Mouse (Mus musculus) R1 (cell line): ENCODE results near the gene Naaladl2.

Source experiments
- DNase-seq: peaks from one replicate; pipeline ENCODE4 v3.0.0-alpha.2; 2018; ENCODE audit warnings: low read depth, low spot score

Naaladl2 gene

GRCm38 (mm10) chr3:24942170-24942569 is 201.9 kb downstream of the Naaladl2 start:
- no peak for DNase-seq

DNA sequence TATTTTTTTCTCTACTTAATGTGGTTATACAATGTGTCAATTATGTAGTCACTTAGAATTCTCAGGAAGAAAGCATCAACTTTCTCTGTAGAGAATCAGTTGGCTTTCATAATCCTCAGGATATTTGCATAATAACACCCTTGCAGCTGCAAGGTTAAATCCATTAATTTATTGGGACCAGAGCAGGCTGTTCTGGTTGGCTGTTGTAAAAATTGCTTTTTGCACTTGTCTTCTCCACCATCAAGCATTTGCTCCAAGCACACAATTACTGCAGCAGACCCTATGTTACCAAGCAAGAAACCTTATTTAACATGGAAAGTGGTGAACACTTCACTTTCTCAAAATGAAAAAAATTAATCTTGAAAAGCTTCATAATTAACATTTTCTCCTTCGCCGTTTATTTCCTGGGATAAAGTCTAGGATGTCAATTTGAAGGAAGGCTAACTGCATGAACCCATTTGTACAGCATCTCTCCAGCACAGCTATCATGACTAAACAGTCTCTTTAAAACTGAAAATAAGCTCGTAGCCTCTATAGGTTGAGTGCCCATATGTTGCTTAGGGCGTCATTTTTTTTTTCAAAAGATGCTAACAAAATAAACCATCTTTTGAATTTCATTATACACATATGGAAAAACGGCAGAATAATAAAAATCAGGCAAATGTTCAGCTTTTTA is 205.4 kb downstream of the Naaladl2 start:
- no peak for DNase-seq

DNA sequence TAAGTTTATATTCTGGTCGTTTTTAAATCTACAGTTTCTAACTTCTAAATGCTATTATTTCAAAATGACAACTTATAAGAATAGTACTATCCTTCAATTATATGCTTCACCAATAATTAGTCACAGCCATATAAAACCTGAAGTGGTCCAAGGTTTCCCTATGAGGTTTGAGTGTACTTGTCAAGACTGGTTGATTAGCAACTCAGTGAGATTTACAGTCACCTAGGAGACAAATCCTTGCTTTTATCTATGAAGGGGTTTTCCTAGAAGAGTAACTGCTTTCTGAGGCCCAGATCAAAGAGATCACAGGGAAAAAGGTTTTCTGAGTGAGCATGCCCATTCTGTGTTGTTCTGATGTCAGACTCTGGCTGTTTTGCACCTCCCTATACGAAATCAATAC is 222.2 kb downstream of the Naaladl2 start:
- no peak for DNase-seq

DNA sequence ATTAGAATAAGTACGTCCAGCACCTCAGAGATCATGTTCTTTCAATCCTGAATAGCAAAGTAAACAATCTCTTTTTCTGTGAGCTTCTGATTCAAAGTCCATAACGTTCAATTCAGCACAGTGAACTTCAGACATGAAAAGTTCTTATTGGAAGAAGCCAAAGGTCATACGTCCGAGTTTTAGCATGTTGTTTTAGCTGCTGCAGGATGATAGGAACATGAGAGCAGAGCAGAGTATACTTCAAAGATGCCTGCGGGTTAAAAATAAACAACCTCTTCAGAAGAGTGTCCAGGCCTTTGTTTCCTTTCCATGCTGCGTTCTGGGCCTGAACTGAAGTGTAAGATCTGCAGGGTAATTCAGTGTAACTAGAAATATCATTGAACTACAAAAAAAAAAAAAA is 222.7 kb downstream of the Naaladl2 start:
- no peak for DNase-seq

DNA sequence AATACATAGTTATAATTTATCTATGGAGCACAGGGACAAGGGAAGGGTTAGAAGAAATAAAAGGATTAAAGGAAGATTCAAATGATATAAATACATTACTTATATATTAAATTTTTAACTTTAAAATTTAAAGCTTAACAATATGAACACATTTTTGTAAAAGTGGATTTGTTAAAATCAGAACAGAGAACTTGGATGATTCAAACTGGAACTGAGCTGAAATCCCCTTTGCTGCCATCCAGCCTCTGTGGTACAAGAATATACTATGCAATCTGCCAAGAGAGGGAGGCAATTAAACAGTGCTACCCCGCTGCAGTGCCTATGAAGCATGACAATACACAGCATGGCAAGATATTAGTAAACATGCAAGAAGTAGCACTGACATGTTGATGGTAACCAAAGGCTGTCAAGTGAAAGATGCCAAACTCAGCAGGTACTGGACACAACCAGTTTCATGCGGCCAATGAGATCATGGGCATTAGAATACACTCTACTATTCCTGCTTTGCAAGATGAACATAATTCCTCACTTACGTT is 238.6 kb downstream of the Naaladl2 start:
- DNase-seq, result no peak

GRCm38 (mm10) chr3:24888801-24889200 is 255.3 kb downstream of the Naaladl2 start:
- no peak for DNase-seq

DNA sequence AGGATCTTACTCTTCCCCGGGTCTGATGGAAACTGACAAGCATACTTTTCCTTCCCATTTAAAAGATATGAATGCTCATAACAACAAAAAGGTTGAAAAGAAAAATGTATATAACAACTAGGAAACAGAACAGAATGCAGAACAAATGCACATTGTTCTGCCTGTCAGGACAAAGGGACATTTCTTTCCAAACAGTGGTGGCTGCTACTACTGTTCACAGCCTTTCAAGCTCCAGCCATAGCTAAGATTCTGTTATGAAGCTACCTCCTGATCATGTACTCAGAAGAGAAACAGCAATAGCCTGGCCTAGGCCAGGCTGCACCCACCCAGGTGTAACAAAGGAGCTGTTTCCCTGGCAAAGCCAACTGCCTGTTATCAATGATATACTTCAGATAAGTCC is 271.8 kb downstream of the Naaladl2 start:
- DNase-seq, result no peak

DNA sequence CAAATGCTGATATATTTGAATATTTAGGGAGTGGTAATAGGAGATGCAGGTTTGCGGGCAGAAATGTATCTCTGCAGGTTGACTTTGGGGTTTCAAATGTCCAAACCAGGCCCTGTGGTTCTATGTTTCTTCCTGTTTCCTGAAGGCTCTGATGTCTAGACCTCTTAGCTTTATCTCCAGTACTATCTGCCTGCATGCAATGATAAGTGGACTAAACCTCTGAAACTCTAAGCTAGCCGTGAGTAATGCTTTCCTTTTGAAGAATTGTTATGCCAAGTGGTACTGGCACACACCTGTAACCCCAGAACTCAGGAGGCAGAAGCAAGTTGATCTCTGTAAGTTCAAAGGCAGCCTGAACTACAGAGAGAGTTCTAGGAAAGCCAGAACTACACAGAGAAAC is 291.1 kb downstream of the Naaladl2 start:
- DNase-seq, result no peak

- no peak for DNase-seq
These were observed 347.3 kb downstream of the Naaladl2 start for GRCm38 (mm10) chr3:24796739-24797138.

DNA sequence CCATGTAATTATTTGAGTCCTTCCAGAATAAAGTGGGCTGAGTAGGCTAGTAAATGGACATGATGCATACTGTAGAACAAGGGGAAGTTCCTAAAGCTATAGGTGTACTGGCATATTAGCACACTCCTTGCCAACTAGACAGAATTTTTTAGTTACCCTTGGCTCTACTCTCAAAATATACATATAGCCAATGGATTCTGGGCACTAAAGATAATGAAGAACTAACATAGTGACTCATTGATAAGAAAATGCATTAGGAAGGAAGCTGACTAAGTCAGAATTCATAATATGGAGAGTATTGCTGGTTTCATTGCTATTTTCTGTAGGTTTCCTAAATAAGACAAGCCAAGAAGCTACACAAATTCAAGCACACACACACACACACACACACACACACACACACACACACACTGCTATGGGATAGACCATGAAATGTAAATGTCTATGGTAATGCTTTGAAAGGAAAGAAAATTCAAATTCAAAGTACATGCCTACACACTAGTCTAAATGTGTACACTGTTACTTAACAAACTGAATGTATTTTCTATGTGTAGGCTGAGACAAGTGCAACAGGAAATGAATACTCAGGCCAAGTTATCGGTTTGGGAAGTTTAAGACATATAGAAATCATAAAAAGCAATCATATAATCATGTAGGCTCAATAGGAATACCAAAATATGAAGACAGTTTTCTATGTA is 356.5 kb downstream of the Naaladl2 start:
- no peak for DNase-seq

DNA sequence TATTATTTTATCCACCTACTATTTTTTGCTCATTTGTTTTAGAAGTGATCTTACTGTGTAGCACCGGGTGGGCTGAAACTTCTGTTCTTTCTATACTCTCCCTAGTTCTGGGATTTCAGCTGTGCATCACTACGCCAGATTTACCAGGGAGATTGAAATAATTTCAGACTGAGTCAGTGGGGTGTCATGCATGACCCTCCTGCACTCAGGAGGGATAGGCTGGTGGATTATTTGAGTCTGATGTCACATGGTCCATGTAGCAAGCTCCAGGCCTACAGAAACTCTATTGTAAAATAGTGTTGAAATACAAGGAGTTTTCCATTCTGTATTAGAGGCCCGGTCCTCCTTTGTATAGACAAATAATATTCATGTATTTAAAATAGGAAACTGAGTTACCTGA is 360.0 kb downstream of the Naaladl2 start:
- DNase-seq, result no peak

DNA sequence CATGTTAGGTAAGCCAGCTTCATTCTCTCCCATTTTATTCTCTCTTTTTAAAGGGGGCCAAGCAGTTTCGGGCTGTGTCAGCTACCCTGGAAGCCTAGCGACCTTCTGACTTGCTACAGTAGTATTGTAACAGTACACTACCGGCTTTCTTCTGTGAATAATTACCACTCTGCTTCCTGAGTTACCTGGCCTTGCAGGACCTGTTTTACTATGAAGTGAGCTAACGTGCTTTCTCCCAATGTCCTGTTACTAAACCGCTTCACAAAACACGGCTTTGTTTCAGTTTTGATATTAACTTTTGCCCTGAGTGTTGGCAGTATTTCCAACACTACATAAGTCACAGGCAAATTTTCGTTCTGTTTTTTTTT is 360.6 kb downstream of the Naaladl2 start:
- no peak for DNase-seq

- no peak for DNase-seq
These were observed 361.1 kb downstream of the Naaladl2 start for GRCm38 (mm10) chr3:24782784-24783461.

- no peak for DNase-seq
These were observed 362.4 kb downstream of the Naaladl2 start for GRCm38 (mm10) chr3:24781687-24782086.

DNA sequence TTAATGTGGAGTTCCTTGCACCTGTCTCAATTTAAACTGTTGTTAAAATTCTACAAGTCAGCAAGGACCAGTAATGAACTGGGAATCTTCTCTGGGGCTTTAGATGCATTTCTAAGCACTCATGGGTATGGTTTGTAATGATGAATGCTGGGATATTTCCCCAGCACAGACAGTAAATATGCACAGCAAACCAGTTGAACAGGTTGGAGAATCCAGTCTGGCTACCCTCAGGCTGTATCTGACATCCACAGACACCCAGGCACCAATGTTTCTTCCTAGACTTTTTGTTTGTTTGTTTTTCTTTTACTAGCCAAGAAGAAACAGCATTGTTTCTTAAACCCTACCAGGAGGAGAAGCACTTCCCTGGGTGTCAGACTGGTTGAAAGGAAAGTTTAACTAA is 365.6 kb downstream of the Naaladl2 start:
- DNase-seq, result no peak

- no peak for DNase-seq
These were observed 395.0 kb downstream of the Naaladl2 start for GRCm38 (mm10) chr3:24749055-24749454.

GRCm38 (mm10) chr3:24747182-24747856 is 396.7 kb downstream of the Naaladl2 start:
- DNase-seq, result no peak

GRCm38 (mm10) chr3:24743946-24744345 is 400.1 kb downstream of the Naaladl2 start:
- DNase-seq, result no peak

DNA sequence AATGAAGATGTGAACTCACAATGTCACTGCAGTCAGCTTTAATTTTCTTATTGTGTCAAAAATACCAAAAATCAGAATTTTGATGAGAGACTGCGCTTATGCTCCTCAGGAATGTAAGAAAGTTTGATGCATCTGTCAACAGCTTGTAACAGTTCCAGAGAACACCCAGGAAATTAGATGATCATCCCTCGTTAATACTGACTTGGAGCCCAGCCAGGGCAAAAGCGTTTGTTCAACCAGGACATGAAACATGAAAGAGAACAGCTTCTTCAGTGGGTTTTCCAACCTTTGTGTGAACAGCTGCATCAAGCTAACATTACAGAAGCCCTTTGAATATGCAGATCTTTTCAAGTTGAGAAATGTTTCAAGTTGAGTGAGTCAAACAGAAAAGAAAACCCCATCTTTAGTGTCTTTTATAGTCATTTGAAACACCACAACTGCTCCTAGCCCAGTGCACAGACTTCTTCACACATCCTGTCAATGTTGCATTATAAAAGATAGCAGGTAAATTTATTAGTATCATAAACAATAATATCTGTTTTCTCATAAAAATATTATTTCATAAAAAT is 424.8 kb downstream of the Naaladl2 start:
- DNase-seq, result no peak

GRCm38 (mm10) chr3:24714770-24715169 is 429.3 kb downstream of the Naaladl2 start:
- DNase-seq, result no peak

DNA sequence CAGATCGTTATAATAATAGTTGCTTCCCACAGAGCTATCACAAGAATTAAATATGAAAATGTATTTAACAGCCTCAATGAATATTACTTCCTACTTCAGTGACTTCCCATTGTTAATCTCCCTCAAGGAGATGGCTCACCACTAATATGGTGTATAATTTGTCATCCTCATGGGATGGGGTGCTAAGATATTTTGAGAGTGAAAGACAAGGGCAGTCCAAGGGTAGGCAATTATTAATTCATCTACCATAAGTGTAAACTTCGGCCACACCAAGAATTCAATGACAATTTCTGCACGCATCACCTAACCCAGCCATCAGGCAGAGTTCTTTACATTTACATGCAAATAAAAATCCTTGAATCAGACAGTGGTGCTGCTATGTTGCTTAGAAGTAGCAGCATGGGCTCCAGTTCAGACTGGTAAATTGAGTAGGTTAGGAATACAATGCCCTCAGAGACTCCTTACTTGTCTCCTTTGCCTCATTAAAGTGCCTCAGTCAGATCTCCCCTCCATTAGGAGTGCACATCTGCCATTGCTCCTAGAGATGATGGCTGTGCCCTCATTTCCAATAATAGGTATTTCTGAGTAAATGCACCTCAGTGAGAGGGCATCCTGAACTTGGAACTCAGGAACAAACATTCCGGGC is 438.2 kb downstream of the Naaladl2 start:
- DNase-seq, result peak; percentile 10
